Comparison of ENCODE assay signal across 11 mouse cellular contexts in the genomic region with DNA sequence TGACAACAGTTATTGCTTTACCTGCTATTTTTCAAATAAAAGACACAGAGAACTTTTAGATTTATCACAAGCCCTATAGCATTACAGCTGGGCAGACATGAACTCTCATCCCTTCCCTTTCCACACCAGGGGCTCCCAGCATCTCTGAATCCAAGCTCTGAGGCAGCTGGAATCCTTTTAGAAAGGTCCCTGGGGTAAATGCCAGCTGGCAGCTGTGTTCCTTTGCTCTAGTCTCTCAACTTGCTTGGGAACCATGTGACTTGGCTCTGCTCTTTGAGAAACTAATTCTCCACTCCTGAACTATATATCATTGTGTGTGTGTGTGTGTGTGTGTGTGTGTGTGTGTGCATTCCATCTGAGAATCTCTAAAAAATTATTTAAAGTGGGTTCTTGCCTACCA. TPM values are rescaled to one million over a fixed set of nuclear protein-coding genes. Genes with fewer than 3 reads are reported as not detected.
DNase-seq lines count a peak whose midpoint lies in the region; ATAC-seq and TF ChIP-seq lines count a peak whose summit lies in the region.
"Had no signal": no experiment of that assay in that cellular context is flagged by ENCODE, and none has a peak within 500 bp of the region (broad histone marks: within the 10 kb centered on the region; RNA-seq: fewer than 3 reads in every experiment).

No protein-coding gene starts in this region.

- H3K9ac ChIP-seq in lung, embryonic 14.5 days: no peak overlapping the region
- no peak overlapping the region for H3K9ac ChIP-seq in hindbrain, embryonic 16.5 days (ENCODE audit: low read depth, low read length)
- H3K9ac ChIP-seq: hindbrain, embryonic 15.5 days; liver, embryonic 14.5 days had no signal

- H3K4me2 ChIP-seq in lung, embryonic 14.5 days: no peak overlapping the region
- H3K4me2 ChIP-seq in hindbrain, embryonic 16.5 days (ENCODE audit: low read length): no peak overlapping the region
- H3K4me2 ChIP-seq: hindbrain, embryonic 15.5 days had no signal

- no peak overlapping the region for H3K27ac ChIP-seq in lung, embryonic 14.5 days (ENCODE audit: low read depth)
- H3K27ac ChIP-seq in hindbrain, embryonic 16.5 days (ENCODE audit: low read depth, low read length): no peak overlapping the region
- H3K27ac ChIP-seq: hindbrain, embryonic 15.5 days; liver, embryonic 14.5 days had no signal

- TF ChIP-seq POLR2A in lung, adult 2 months (IDR thresholded peaks at IDR 0.05; ENCODE audit: borderline replicate concordance, extremely low read depth, low read depth, low read length): no peak

- peak; percentile 63; the same call in 1 of the 2 replicates for ATAC-seq in lung, embryonic 14.5 days (ENCODE audit: insufficient read depth)
- peak; percentile 60; the same call in 1 of the 2 replicates for ATAC-seq in hindbrain, embryonic 16.5 days

- no peaks in the 10 kb centered on the region for H3K9me3 ChIP-seq in lung, embryonic 14.5 days (ENCODE audit: low read depth, low read length)
- H3K9me3 ChIP-seq in hindbrain, embryonic 16.5 days (ENCODE audit: control insufficient read depth, low read length): no peaks in the 10 kb centered on the region
- H3K9me3 ChIP-seq: hindbrain, embryonic 15.5 days had no signal

- peak; percentile 14 for DNase-seq in adrenal gland, postnatal 14 days
- no peak for DNase-seq in adrenal gland, adult 18-20 months (ENCODE audit: low spot score in 2 of 2)
- DNase-seq in lung, embryonic 14.5 days: peak; percentile 89
- DNase-seq in lung, adult 2 months: no peak
- peak; percentile 22 to 43 for DNase-seq in lung, postnatal 4 days
- no peak for DNase-seq in left cerebral cortex, adult 11 months (ENCODE audit: low spot score)
- no peak for DNase-seq in urinary bladder, postnatal 10 days (ENCODE audit: low spot score)
- DNase-seq: right cerebral cortex, postnatal 4 days had no signal

- no peak for TF ChIP-seq CTCF in lung, embryonic 14.5 days (IDR thresholded peaks at IDR 0.05; ENCODE audit: low read depth)
- TF ChIP-seq CTCF in lung, adult 2 months (IDR thresholded peaks at IDR 0.05; ENCODE audit: insufficient read depth, low read length): no peak

- H3K4me1 ChIP-seq in lung, embryonic 14.5 days (ENCODE audit: insufficient read depth): no peaks in the 10 kb centered on the region
- H3K4me1 ChIP-seq in lung, adult 2 months (ENCODE audit: control insufficient read depth, insufficient read depth, low read length): no peaks in the 10 kb centered on the region
- H3K4me1 ChIP-seq in hindbrain, embryonic 16.5 days (ENCODE audit: control insufficient read depth, insufficient read depth, low read depth, low read length): no peaks in the 10 kb centered on the region
- H3K4me1 ChIP-seq: hindbrain, embryonic 15.5 days had no signal

- no peak overlapping the region for H3K4me3 ChIP-seq in lung, embryonic 14.5 days (ENCODE audit: low read depth, low read length)
- H3K4me3 ChIP-seq in lung, adult 2 months (replicated peaks; ENCODE audit: extremely low read depth, low read depth, low read length): no peak overlapping the region
- H3K4me3 ChIP-seq in hindbrain, embryonic 16.5 days (ENCODE audit: low read length): no peak overlapping the region
- H3K4me3 ChIP-seq: hindbrain, embryonic 15.5 days had no signal

- no peaks in the 10 kb centered on the region for H3K27me3 ChIP-seq in lung, embryonic 14.5 days (ENCODE audit: insufficient read depth, low read length)
- no peaks in the 10 kb centered on the region for H3K27me3 ChIP-seq in hindbrain, embryonic 16.5 days (replicated peaks; ENCODE audit: control insufficient read depth, insufficient read depth, low read length)
- H3K27me3 ChIP-seq: hindbrain, embryonic 15.5 days had no signal

- H3K36me3 ChIP-seq in lung, embryonic 14.5 days (ENCODE audit: insufficient read depth): no peaks in the 10 kb centered on the region
- H3K36me3 ChIP-seq in hindbrain, embryonic 16.5 days (ENCODE audit: control insufficient read depth, insufficient read depth, low read length): no peaks in the 10 kb centered on the region
- H3K36me3 ChIP-seq: hindbrain, embryonic 15.5 days had no signal

RNA-seq across cellular contexts. Expression of a gene that starts 50.0 kb away (rescaled TPM):
- total RNA-seq in adrenal gland, postnatal 14 days (2021): 13.4 and 16.7 TPM in 2 replicates
- 10 to 100 TPM; 17.1 to 17.6 TPM for total RNA-seq in adrenal gland, adult 18-20 months (2021)
- polyA plus RNA-seq in lung, embryonic 14.5 days (2014; fragmentation: Nextera tagmentation; extraction: Ambion mirVana): 15.2 and 16.1 TPM in 2 replicates
- 1.8 and 3.0 TPM in 2 replicates for polyA plus RNA-seq in lung, adult 2 months (2012; rRNA removed)
- polyA plus RNA-seq in hindbrain, embryonic 16.5 days (2015; fragmentation: Nextera tagmentation; extraction: Ambion mirVana): 44.9 and 48.7 TPM in 2 replicates

RNA-seq across cellular contexts. Expression of a gene that starts 57.0 kb away (rescaled TPM):
- 16.4 and 16.6 TPM in 2 replicates for total RNA-seq in adrenal gland, postnatal 14 days (2021)
- 10 to 100 TPM; 15.6 to 16.5 TPM for total RNA-seq in adrenal gland, adult 18-20 months (2021)
- 7.1 TPM in 2 replicates for polyA plus RNA-seq in lung, embryonic 14.5 days (2014; fragmentation: Nextera tagmentation; extraction: Ambion mirVana)
- 5.0 and 5.7 TPM in 2 replicates for polyA plus RNA-seq in lung, adult 2 months (2012; rRNA removed)
- 5.2 and 5.6 TPM in 2 replicates for polyA plus RNA-seq in hindbrain, embryonic 16.5 days (2015; fragmentation: Nextera tagmentation; extraction: Ambion mirVana)

Comparison
In these comparisons a context has a peak if more than half of its experiments do, and no peak if none do; other contexts are left out.
1. DNase-seq: peak in adrenal gland, postnatal 14 days (single experiment), lung, embryonic 14.5 days (single experiment) and lung, postnatal 4 days (2 of 2); none in adrenal gland, adult 18-20 months (0 of 2), lung, adult 2 months (single experiment), left cerebral cortex, adult 11 months (single experiment) and urinary bladder, postnatal 10 days (single experiment).